Mouse (Mus musculus): ENCODE data around the gene Otx1. TPM values are rescaled to one million over a fixed set of nuclear protein-coding genes. Genes with fewer than 3 reads are reported as not detected.

The Otx1 gene
- polyA plus RNA-seq, 1 experiment from 2014 or later = not detected

DNA sequence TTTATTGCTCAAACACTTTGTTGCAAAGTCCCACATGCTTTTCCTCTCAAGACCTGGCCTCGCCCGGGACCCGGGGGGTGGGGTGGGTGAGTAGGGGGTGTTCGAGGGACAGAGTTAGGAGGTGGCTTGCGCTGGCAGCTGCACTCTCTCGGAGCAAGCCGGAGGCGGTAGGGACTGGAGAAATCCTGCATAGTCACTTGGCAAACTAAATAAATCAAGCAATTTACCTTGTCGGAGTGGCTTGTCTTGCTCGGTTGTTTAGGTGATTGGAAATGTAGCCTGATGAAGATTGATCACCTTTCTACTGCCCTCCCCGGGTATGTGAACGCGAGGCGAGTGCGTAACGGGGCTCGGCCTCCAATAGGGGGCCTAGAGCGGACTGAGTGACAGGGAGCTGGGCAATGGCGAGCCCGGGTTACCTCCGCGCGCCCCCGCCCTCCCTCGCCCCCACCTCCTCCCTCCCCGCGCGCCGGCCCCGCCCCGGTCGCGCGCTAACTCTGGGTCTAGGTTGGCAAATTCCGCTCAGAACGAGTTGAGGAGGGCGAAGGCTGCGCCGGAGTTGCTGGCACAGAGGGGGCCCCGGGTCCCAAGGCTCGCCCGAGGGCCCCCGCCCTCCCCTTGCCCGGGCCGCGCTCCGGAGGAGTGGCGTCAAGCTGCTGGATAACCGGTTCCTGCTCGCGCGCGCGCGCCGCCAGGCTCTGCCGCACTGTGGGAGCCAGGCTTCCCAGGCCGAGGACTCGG, 1.2 kb downstream of the Otx1 start:
- Histone ChIP-seq H3K36me3 (ENCODE audit: control insufficient read depth, insufficient read depth, low read length) (no peaks in the 10 kb centered on the region), H3K9ac (ENCODE audit: low read length) (0 out of 2 replicates have a peak overlapping the region, but pooled peaks have one; percentile 13), H3K4me3 (ENCODE audit: low read depth, low read length) (peak overlapping the region; percentile 36), H3K9me3 (ENCODE audit: control insufficient read depth, low read length) (no peaks in the 10 kb centered on the region), H3K27ac (ENCODE audit: low read depth) (no peak overlapping the region), H3K4me1 (replicated peaks; ENCODE audit: control insufficient read depth, insufficient read depth, low read length) (peaks cover 13% of the 10 kb centered on the region), H3K4me2 (ENCODE audit: low read length) (peak overlapping the region; percentile 65), H3K27me3 (replicated peaks; ENCODE audit: control insufficient read depth, insufficient read depth, low read length) (peaks cover 97% of the 10 kb centered on the region)
- WGBS = 1% methylated on average over 36 of the region's 59 CpGs
- DNase-seq (ENCODE audit: low spot score) = peak; percentile 86
- peak; percentile 75 for ATAC-seq (replicated peaks; ENCODE audit: low FRiP score, low TSS enrichment, low read depth)

DNA sequence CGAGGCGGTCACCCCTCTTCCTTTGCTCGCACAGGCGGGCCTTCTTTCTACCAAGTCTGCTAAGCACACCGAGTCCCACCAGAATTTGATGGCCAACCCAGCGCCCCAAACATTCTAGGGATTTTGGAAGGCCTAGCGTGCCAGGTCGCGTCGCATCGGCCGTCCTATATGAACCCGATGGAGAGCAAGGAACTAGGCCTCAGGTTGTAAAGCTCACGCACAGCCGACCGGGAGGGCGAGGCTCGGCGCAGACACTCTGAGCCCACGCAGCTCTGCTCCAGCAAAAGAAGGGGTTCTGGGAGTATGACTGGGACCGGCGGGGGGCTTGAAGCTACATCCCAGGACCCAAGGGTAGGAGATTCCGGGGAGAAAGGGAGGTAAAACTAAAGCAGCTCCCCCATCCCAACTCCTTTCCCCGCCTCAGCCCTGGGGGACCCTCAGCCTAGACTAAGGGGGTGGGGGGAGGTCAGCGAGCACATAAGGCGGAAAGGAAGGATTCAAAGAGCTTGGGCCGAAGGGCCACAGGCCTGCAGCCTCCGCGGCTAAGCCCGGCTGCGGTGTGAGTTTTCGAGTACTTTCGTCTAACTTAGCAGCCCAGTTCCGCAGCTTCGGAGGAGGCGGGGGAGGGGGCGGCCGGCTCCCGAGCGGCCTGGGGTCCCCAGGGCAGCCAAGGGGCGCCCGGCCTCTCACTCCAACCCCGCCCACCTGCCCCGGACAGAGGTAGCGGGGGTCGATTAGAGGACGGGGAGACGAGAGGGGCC, 2.2 kb downstream of the Otx1 start:
- peak overlapping the region; percentile 65 for H3K4me2 ChIP-seq (ENCODE audit: low read length)
- peak; percentile 77 for DNase-seq (ENCODE audit: low spot score)
- no peaks in the 10 kb centered on the region for H3K9me3 ChIP-seq (ENCODE audit: control insufficient read depth, low read length)
- peaks cover 97% of the 10 kb centered on the region for H3K27me3 ChIP-seq (replicated peaks; ENCODE audit: control insufficient read depth, insufficient read depth, low read length)
- ATAC-seq (replicated peaks; ENCODE audit: low FRiP score, low TSS enrichment, low read depth) = 0 out of 2 replicates have a peak, but pooled peaks have one; percentile 2
- no peak overlapping the region for H3K27ac ChIP-seq (ENCODE audit: low read depth)
- WGBS = 3% methylated on average over 46 of the region's 48 CpGs
- no peak overlapping the region for H3K9ac ChIP-seq (ENCODE audit: low read length)
- no peaks in the 10 kb centered on the region for H3K36me3 ChIP-seq (ENCODE audit: control insufficient read depth, insufficient read depth, low read length)
- peak overlapping the region; percentile 36 for H3K4me3 ChIP-seq (ENCODE audit: low read depth, low read length)
- peaks cover 13% of the 10 kb centered on the region for H3K4me1 ChIP-seq (replicated peaks; ENCODE audit: control insufficient read depth, insufficient read depth, low read length)

DNA sequence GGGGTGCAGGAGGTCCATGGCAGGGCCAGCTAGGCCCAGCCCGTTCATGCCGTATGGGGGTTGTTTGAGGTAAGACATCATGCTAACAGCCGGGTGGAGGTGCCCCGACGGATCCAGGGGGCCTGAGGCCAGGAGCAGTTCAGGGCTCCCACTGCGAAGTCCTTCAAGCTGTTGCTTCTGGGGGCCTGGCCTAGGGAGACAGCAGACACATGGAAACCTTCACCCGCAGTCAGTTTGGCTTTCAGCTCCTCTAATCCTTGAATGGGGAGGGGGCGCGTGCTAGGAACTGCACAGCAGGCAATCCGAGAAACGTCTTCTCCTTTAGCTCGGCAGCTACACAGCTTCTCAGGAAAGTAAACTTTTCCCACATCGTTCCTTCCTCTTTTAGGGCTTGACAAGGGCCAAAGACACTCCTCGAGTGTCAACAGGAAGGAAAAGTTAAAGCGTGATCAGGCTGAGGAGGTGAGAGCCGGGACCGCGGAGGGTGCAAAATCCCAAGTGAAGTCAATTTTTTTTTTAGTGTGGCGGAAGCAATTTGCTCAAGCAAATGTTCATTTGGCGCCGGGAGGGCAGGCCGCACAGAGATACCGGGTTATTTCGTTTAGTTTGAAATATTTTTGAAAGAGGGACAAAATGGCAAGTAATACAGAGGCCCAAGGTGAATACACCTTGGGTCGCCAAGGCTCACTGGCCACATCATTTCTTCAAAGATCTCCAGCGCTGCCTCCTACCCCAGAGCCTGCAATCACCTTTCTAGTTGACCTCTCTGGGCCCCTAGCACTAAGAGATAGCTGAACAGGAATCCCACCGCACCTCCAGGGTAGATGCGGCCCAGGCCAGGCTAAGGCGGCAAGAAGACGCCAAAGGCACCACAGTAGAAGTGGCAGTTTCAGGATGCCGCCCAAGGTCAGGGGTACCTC, 3.0 kb downstream of the Otx1 start:
- Histone ChIP-seq H3K36me3 (ENCODE audit: control insufficient read depth, insufficient read depth, low read length) (no peaks in the 10 kb centered on the region), H3K4me2 (ENCODE audit: low read length) (no peak overlapping the region), H3K27me3 (replicated peaks; ENCODE audit: control insufficient read depth, insufficient read depth, low read length) (peaks cover 98% of the 10 kb centered on the region), H3K4me1 (replicated peaks; ENCODE audit: control insufficient read depth, insufficient read depth, low read length) (peaks cover 13% of the 10 kb centered on the region), H3K27ac (ENCODE audit: low read depth) (no peak overlapping the region), H3K4me3 (ENCODE audit: low read depth, low read length) (no peak overlapping the region), H3K9ac (ENCODE audit: low read length) (no peak overlapping the region), H3K9me3 (ENCODE audit: control insufficient read depth, low read length) (no peaks in the 10 kb centered on the region)
- no peak for ATAC-seq (replicated peaks; ENCODE audit: low FRiP score, low TSS enrichment, low read depth)
- peak; percentile 75 for DNase-seq (ENCODE audit: low spot score)
- WGBS = 4% methylated on average over 31 of the region's 31 CpGs

DNA sequence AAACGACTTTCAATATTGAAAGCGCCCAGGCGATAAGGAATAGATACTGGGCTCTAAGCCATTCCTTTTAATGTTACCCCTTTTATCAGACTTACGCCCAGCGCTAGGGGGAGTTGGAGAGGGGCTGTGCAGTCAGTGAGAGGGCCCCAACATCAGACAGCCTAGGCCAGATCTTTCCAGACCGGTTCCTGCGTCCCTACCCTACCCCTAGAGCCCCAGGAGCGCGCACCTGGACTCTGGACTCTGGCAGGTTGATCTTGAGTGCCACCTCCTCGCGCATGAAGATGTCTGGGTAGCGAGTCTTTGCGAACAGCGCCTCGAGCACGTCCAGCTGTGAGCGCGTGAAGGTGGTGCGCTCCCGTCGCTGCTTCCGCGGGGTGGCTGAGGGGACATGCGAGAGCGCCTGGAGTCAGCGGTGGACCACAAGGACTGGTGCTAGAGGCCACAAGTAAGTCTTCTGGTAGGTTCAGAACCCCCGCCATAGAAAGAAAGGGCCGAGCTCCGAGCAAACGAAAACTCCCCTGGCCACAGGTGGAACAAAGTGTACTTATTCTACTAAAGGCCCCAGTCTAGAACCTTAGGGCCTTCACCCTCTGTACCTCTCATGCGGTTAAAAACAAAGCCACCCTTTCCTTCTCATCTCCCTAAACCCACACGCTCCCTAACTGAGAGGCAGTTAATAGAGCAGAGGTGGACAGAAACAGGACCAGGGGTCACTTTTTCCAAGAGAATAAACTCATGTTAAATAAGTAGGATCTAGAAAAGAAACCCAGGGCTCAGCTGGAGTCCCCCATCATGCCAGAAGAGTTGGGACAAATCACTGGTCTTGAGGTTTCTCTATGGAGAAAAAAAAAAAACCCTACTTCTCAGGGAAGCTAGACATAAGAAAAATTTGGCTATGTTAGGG, 4.3 kb downstream of the Otx1 start:
- DNase-seq (ENCODE audit: low spot score) = peak; percentile 77
- no peak overlapping the region for H3K9ac ChIP-seq (ENCODE audit: low read length)

DNA sequence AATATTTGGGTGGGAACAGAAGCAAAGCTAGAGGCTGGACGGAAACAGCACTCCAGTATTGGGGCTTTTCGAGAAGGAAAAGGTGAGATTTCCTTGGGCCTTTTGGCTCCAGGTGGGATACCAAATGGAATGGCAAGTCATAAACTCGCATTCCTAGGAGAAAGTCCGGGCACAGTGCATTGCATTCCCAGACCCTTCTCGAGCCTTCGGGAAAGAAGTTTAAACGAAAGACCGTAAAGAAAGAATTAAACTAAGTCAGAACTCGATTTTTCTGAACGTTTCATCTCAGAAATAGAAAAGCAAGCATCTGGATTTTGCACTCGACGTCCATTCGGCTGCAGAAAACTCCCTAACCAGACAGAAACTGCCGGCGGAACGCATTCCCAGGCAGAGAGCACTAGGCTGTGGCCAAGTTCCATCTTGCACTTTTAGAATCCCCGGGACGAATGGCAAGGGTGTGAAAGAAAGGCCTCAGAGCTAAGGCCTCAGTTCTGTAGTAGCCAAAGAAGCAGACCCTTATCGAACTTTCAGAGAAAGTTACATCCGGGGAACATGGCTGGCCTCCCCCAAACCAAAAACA, 5.0 kb downstream of the Otx1 start:
- H3K27me3 ChIP-seq (replicated peaks; ENCODE audit: control insufficient read depth, insufficient read depth, low read length) = peaks cover 98% of the 10 kb centered on the region
- H3K9me3 ChIP-seq (ENCODE audit: control insufficient read depth, low read length) = no peaks in the 10 kb centered on the region
- H3K4me1 ChIP-seq (replicated peaks; ENCODE audit: control insufficient read depth, insufficient read depth, low read length) = peaks cover 13% of the 10 kb centered on the region
- H3K27ac ChIP-seq (ENCODE audit: low read depth) = no peak overlapping the region
- no peak overlapping the region for H3K4me3 ChIP-seq (ENCODE audit: low read depth, low read length)
- H3K9ac ChIP-seq (ENCODE audit: low read length) = no peak overlapping the region
- no peak for ATAC-seq (replicated peaks; ENCODE audit: low FRiP score, low TSS enrichment, low read depth)
- DNase-seq (ENCODE audit: low spot score) = peak; percentile 77
- no peak overlapping the region for H3K4me2 ChIP-seq (ENCODE audit: low read length)
- WGBS = 1% methylated on average over 20 of the region's 20 CpGs
- no peaks in the 10 kb centered on the region for H3K36me3 ChIP-seq (ENCODE audit: control insufficient read depth, insufficient read depth, low read length)

More for the DNA sequence above, 4.3 kb downstream of the Otx1 start:
- ATAC-seq (replicated peaks; ENCODE audit: low FRiP score, low TSS enrichment, low read depth) = no peak
- peaks cover 13% of the 10 kb centered on the region for H3K4me1 ChIP-seq (replicated peaks; ENCODE audit: control insufficient read depth, insufficient read depth, low read length)
- 4% methylated on average over 32 of the region's 32 CpGs for WGBS
- H3K9me3 ChIP-seq (ENCODE audit: control insufficient read depth, low read length) = no peaks in the 10 kb centered on the region
- no peaks in the 10 kb centered on the region for H3K36me3 ChIP-seq (ENCODE audit: control insufficient read depth, insufficient read depth, low read length)
- no peak overlapping the region for H3K4me3 ChIP-seq (ENCODE audit: low read depth, low read length)
- H3K27ac ChIP-seq (ENCODE audit: low read depth) = no peak overlapping the region
- H3K4me2 ChIP-seq (ENCODE audit: low read length) = no peak overlapping the region
- H3K27me3 ChIP-seq (replicated peaks; ENCODE audit: control insufficient read depth, insufficient read depth, low read length) = peaks cover 98% of the 10 kb centered on the region

DNA sequence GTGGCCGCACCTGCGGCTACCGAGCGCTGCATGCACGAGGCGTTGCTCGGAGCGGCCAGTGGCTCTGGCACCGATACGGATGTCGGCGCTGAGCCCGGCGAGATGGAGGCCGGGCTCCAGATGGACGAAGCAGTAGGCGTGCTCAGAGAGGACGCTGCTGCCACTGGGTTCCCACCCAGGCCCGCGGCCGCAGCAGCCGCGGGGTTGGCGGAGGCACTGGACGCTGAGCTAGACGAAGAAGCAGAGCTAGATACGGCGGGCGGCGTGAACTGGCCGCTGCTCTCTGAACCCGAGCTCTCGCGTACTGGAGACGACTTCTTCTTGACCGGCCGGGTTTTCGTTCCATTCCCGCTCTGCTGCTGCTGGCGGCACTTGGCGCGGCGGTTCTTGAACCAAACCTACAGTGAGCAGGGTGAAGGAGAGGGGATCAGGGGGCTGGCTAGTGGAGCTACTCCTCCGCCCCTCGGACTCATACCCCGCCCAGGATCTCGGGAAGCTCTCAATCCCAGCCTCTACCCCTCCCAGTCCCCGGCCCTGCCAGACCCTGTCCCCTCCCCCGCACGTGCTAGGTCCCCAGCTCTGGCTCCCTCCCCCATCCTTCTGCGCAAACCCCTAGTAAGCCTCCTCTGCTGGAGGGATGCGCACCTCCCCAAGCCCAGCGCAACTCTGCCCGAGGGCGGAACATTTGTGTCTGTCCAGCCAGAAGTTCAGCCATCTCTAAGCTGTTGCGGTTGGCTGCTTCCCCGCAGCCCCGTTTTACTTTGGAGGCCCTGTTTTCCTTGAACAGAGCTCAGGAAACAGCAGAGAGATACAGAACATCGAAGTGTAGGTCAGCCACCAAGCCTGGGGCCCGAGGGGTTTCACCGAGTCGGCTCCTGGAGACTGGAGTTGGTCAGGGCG, 5.8 kb downstream of the Otx1 start:
- H3K36me3 ChIP-seq (ENCODE audit: control insufficient read depth, insufficient read depth, low read length) = no peaks in the 10 kb centered on the region
- peak overlapping the region; percentile 20; the same call in 1 of the 2 replicates for H3K4me3 ChIP-seq (ENCODE audit: low read depth, low read length)
- ATAC-seq (replicated peaks; ENCODE audit: low FRiP score, low TSS enrichment, low read depth) = no peak
- no peak overlapping the region for H3K27ac ChIP-seq (ENCODE audit: low read depth)
- DNase-seq (ENCODE audit: low spot score) = no peak
- H3K4me2 ChIP-seq (ENCODE audit: low read length) = peak overlapping the region; percentile 28
- no peak overlapping the region for H3K9ac ChIP-seq (ENCODE audit: low read length)
- no peaks in the 10 kb centered on the region for H3K9me3 ChIP-seq (ENCODE audit: control insufficient read depth, low read length)
- peaks cover 11% of the 10 kb centered on the region for H3K4me1 ChIP-seq (replicated peaks; ENCODE audit: control insufficient read depth, insufficient read depth, low read length)
- WGBS = under 1% methylated on average over 55 of the region's 63 CpGs
- peaks cover 100% of the 10 kb centered on the region for H3K27me3 ChIP-seq (replicated peaks; ENCODE audit: control insufficient read depth, insufficient read depth, low read length)

DNA sequence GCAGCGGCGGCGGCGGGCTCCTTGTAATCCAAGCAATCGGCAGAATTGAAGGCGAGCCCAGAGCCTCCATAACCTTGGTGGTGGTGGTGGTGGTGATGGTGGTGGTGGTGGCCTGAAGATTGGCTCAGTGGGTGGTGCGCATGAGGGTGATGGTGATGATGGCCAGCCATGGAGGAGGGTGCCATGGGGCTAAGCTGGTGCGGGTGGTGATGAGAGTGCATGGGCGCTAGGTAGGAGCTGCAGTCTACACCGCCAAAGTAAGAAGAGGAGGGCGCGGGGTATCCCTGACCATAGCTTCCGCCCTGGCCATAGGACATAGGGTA, 6.4 kb downstream of the Otx1 start:
- peaks cover 99% of the 10 kb centered on the region for H3K27me3 ChIP-seq (replicated peaks; ENCODE audit: control insufficient read depth, insufficient read depth, low read length)
- no peak overlapping the region for H3K9ac ChIP-seq (ENCODE audit: low read length)
- no peak overlapping the region for H3K27ac ChIP-seq (ENCODE audit: low read depth)
- DNase-seq (ENCODE audit: low spot score) (no peak), ATAC-seq (replicated peaks; ENCODE audit: low FRiP score, low TSS enrichment, low read depth) (no peak)
- no peaks in the 10 kb centered on the region for H3K36me3 ChIP-seq (ENCODE audit: control insufficient read depth, insufficient read depth, low read length)
- H3K9me3 ChIP-seq (ENCODE audit: control insufficient read depth, low read length) = no peaks in the 10 kb centered on the region
- H3K4me2 ChIP-seq (ENCODE audit: low read length) = peak overlapping the region; percentile 28; the same call in 1 of the 2 replicates
- peaks cover 6% of the 10 kb centered on the region for H3K4me1 ChIP-seq (replicated peaks; ENCODE audit: control insufficient read depth, insufficient read depth, low read length)
- H3K4me3 ChIP-seq (ENCODE audit: low read depth, low read length) = 0 out of 2 replicates have a peak overlapping the region, but pooled peaks have one; percentile 20
- WGBS = under 1% methylated on average over 13 of the region's 13 CpGs
